Mouse (Mus musculus) forebrain, embryonic 10.5 days (tissue): ENCODE results near the gene Bhmt. TPM values are rescaled to one million over a fixed set of nuclear protein-coding genes. Genes with fewer than 3 reads are reported as not detected.

Source experiments
- DNase-seq: peaks from one replicate; pipeline ENCODE4 v3.0.0-alpha.2; 2017; ENCODE audit warnings: low spot score; ENCODE audit errors: extremely low spot score
- H3K27ac ChIP-seq: fragments of 300-500 bp; sonication (generic); 2 replicates; pipeline ENCODE4 v1.5.1; 2016; ENCODE audit warnings: mild to moderate bottlenecking
- H3K27me3 ChIP-seq: fragments of 300-500 bp; sonication (generic); 2 replicates; pipeline ENCODE4 v1.6.1; 2016; ENCODE audit warnings: mild to moderate bottlenecking; ENCODE audit not compliant: poor library complexity, severe bottlenecking
- H3K36me3 ChIP-seq: fragments of 300-500 bp; sonication (generic); replicated peaks from 2 replicates; pipeline ENCODE4 v1.6.1; 2016; ENCODE audit warnings: mild to moderate bottlenecking, moderate library complexity
- H3K4me1 ChIP-seq: fragments of 300-500 bp; sonication (generic); 2 replicates; pipeline ENCODE4 v1.6.1; 2016
- H3K4me3 ChIP-seq: fragments of 300-500 bp; sonication (generic); 2 replicates; pipeline ENCODE4 v1.5.1; 2016; ENCODE audit warnings: mild to moderate bottlenecking, moderate library complexity
- H3K9me3 ChIP-seq: fragments of 300-500 bp; sonication (generic); 2 replicates; pipeline ENCODE4 v1.6.1; 2016; ENCODE audit warnings: mild to moderate bottlenecking, moderate library complexity
- WGBS: fragments of 180-500 bp; shearing (Covaris S2); methylation state at CpG from one replicate; pipeline ENCODE4 v1.1.7; 2016; 5-methylcytosine and 5-hydroxymethylcytosine counted together
- polyA plus RNA-seq: library from polyadenylated mRNA; unstranded; fragments of >200 nt; fragmentation: Nextera tagmentation; extraction: Ambion mirVana; gene quantifications from 2 replicates; pipeline ENCODE4 v1.2.1, GENCODE M21; 2016

Gene Bhmt
- polyA plus RNA-seq, 1 experiment from 2014 or later = not detected

DNA sequence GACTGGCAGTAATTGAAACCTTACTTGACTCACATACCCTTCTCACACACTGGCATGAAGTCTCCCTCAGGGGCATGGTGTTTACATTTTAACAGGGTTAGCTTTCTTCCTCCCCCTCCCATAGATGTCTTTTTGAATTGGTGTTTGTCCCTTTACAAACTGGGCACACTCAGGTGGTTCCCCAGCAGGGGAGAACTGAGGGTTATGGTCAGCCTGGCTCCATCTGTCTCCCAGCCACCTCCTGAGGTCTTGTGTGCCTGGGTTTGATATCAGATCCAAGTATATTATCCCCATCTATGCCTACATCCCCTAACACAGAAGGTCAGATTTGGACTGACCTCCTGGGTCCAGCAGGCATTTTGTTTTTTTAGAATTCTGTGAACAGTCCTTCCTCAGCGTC is 1.2 kb downstream of the Bhmt start:
- H3K4me3 ChIP-seq = no peak overlapping the region
- no peaks in the 10 kb centered on the region for H3K27me3 ChIP-seq
- DNase-seq = no peak
- no peaks in the 10 kb centered on the region for H3K9me3 ChIP-seq
- H3K4me1 ChIP-seq = peaks cover 9% of the 10 kb centered on the region
- WGBS = 67% methylated on average over 1 of the region's 1 CpGs
- H3K27ac ChIP-seq = no peak overlapping the region
- H3K36me3 ChIP-seq = no peaks in the 10 kb centered on the region

DNA sequence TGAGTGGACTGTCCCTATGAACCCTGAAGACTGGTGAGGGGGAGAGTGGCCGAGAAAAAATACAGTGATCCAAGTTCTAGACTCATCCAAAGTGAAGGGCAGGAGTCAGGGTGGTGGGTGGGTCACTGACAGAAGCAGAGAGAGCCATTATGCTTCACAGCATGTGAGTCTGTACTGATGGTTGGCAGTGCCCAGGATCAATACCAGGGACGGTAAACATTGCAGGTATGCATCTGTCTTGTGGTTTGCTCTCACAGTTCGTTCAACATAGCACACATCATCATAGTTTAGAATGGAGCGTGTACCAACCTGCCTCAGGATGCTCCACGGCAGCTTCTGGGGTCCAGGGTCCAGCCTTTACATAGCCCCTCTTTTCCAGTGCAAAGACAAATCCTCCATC is 4.8 kb downstream of the Bhmt start:
- Histone ChIP-seq H3K4me3 (no peak overlapping the region), H3K9me3 (no peaks in the 10 kb centered on the region), H3K36me3 (no peaks in the 10 kb centered on the region), H3K27ac (no peak overlapping the region), H3K27me3 (no peaks in the 10 kb centered on the region), H3K4me1 (peaks cover 21% of the 10 kb centered on the region)
- WGBS = 92% methylated on average over 5 of the region's 5 CpGs
- no peak for DNase-seq

- no peaks in the 10 kb centered on the region for H3K36me3 ChIP-seq
- WGBS = 89% methylated on average over 10 of the region's 10 CpGs
- H3K4me1 ChIP-seq = peaks cover 12% of the 10 kb centered on the region
- H3K27me3 ChIP-seq = no peaks in the 10 kb centered on the region
- H3K9me3 ChIP-seq = no peaks in the 10 kb centered on the region
- no peak overlapping the region for H3K4me3 ChIP-seq
- DNase-seq = no peak
- H3K27ac ChIP-seq = no peak overlapping the region
Observed at GRCm38 (mm10) chr13:93630941-93631705, 6.6 kb downstream of the Bhmt start.

DNA sequence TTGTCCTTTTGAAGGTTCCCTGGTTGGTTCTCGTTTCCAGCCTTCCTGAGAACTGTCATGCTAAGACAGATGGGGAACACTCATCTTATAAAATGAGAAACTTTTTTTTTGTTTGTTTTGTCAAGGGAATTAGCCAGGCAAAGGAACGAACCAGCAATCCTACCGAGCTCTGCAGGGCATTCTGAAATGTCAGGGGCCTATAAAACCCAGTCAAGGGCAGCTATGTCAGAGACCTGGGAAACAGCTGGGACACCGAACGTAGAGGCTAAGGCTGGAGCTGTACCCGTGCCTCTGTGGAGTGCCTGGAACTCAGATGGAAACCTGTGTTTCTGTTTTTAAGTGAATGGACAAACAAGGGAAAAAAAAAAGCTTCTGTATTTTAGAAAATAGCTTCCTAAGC is 8.9 kb downstream of the Bhmt start:
- H3K27ac ChIP-seq = no peak overlapping the region
- H3K36me3 ChIP-seq = no peaks in the 10 kb centered on the region
- 28% methylated on average over 6 of the region's 6 CpGs for WGBS
- no peak overlapping the region for H3K4me3 ChIP-seq
- no peaks in the 10 kb centered on the region for H3K27me3 ChIP-seq
- no peaks in the 10 kb centered on the region for H3K9me3 ChIP-seq
- H3K4me1 ChIP-seq = peaks cover 12% of the 10 kb centered on the region
- DNase-seq = no peak

GRCm38 (mm10) chr13:93614361-93614948 is 23.3 kb downstream of the Bhmt start:
- H3K4me3 ChIP-seq = no peak overlapping the region
- no peaks in the 10 kb centered on the region for H3K27me3 ChIP-seq
- H3K9me3 ChIP-seq = no peaks in the 10 kb centered on the region
- WGBS = 63% methylated on average over 6 of the region's 6 CpGs
- H3K4me1 ChIP-seq = no peaks in the 10 kb centered on the region
- no peak for DNase-seq
- H3K27ac ChIP-seq = no peak overlapping the region
- H3K36me3 ChIP-seq = no peaks in the 10 kb centered on the region

- H3K4me3 ChIP-seq = no peak overlapping the region
- DNase-seq = no peak
- WGBS = 85% methylated on average over 4 of the region's 4 CpGs
- H3K4me1 ChIP-seq = no peaks in the 10 kb centered on the region
- no peak overlapping the region for H3K27ac ChIP-seq
- H3K27me3 ChIP-seq = no peaks in the 10 kb centered on the region
- no peaks in the 10 kb centered on the region for H3K9me3 ChIP-seq
- H3K36me3 ChIP-seq = no peaks in the 10 kb centered on the region
Observed at GRCm38 (mm10) chr13:93613771-93614170, 24.0 kb downstream of the Bhmt start.

- peak; percentile 57 for DNase-seq
- no peak overlapping the region for H3K27ac ChIP-seq
- H3K27me3 ChIP-seq = no peaks in the 10 kb centered on the region
- WGBS = 66% methylated on average over 19 of the region's 19 CpGs
- H3K9me3 ChIP-seq = no peaks in the 10 kb centered on the region
- H3K36me3 ChIP-seq = no peaks in the 10 kb centered on the region
- no peaks in the 10 kb centered on the region for H3K4me1 ChIP-seq
- no peak overlapping the region for H3K4me3 ChIP-seq
Observed at GRCm38 (mm10) chr13:93612660-93613607, 24.8 kb downstream of the Bhmt start.

GRCm38 (mm10) chr13:93608476-93608875 is 29.3 kb downstream of the Bhmt start:
- Histone ChIP-seq H3K9me3 (no peaks in the 10 kb centered on the region), H3K4me1 (no peaks in the 10 kb centered on the region), H3K27me3 (no peaks in the 10 kb centered on the region), H3K36me3 (no peaks in the 10 kb centered on the region), H3K4me3 (no peak overlapping the region), H3K27ac (no peak overlapping the region)
- no peak for DNase-seq
- WGBS = 87% methylated on average over 2 of the region's 2 CpGs

DNA sequence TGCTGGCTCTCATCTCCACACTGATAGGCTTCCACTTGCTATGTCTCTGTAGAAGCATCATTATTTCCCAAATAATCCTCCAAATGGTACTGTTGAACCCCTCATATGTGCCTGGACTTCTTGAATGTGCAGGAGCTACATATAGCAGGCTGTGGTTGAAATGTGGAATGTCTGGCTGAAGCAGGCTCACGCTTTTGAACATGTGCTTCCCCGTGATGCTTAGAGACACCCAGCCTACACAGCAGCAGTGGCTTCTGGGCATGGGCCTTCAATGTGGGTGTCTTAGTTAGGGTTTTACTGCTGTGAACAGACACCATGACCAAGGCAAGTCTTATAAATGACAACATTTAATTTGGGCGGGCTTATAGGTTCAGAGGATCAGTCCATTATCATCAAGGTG is 30.1 kb downstream of the Bhmt start:
- DNase-seq = no peak
- H3K27ac ChIP-seq = no peak overlapping the region
- H3K4me1 ChIP-seq = no peaks in the 10 kb centered on the region
- H3K4me3 ChIP-seq = no peak overlapping the region
- no peaks in the 10 kb centered on the region for H3K36me3 ChIP-seq
- 90% methylated on average over 3 of the region's 3 CpGs for WGBS
- H3K9me3 ChIP-seq = no peaks in the 10 kb centered on the region
- no peaks in the 10 kb centered on the region for H3K27me3 ChIP-seq

GRCm38 (mm10) chr13:93606868-93607578 is 30.7 kb downstream of the Bhmt start:
- WGBS = 82% methylated on average over 13 of the region's 13 CpGs
- Histone ChIP-seq H3K9me3 (no peaks in the 10 kb centered on the region), H3K4me1 (no peaks in the 10 kb centered on the region), H3K4me3 (no peak overlapping the region), H3K27ac (no peak overlapping the region), H3K36me3 (no peaks in the 10 kb centered on the region), H3K27me3 (no peaks in the 10 kb centered on the region)
- no peak for DNase-seq

DNA sequence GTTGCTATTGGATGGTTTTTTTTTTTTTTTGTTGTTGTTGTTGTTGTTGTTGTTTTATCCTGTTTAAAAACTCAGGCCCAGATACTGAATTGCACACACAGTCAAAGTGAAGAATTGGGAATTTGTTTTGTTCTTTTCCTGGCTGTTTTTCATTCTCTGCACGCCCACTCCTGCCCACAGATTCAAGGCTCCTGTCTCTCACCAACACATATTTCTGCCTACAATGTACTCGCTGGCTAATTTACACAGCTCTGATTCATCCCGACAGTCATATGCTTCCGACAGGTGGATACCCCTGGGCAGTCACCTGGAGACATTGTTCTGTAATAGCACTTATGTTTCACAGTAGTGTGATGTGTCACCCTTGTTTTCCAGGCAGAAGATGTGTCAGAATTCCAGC is 33.1 kb downstream of the Bhmt start:
- DNase-seq = no peak
- Histone ChIP-seq H3K27ac (no peak overlapping the region), H3K9me3 (no peaks in the 10 kb centered on the region), H3K4me1 (no peaks in the 10 kb centered on the region), H3K27me3 (no peaks in the 10 kb centered on the region), H3K36me3 (no peaks in the 10 kb centered on the region), H3K4me3 (no peak overlapping the region)
- 89% methylated on average over 4 of the region's 4 CpGs for WGBS

DNA sequence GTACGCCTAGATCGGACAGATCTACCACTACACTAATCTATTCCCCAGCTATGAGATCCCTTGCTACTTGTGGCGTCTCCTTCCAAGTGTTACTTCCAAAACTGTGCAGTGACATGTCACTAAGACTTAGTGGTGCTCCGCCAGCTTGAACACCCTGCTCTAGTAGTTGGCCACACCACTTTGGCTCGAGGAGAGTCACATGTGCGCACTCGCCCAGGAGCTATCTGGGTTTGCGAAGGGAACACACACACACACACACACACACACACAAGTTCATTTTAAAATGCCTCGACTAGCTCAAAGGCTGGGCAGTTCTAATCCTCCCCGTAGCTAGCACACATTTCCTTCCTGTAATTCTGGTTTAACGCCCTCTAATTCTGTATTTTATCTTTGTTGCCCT is 36.2 kb downstream of the Bhmt start:
- WGBS = 88% methylated on average over 11 of the region's 11 CpGs
- Histone ChIP-seq H3K36me3 (no peaks in the 10 kb centered on the region), H3K27me3 (no peaks in the 10 kb centered on the region), H3K9me3 (no peaks in the 10 kb centered on the region), H3K27ac (no peak overlapping the region), H3K4me3 (no peak overlapping the region), H3K4me1 (no peaks in the 10 kb centered on the region)
- DNase-seq = no peak
